In genomic region chr5:124628448-124629363, GRCm38 (mm10) we compare ENCODE assay signal across 8 mouse cellular contexts. TPM values are rescaled to one million over a fixed set of nuclear protein-coding genes. Genes with fewer than 3 reads are reported as not detected.
DNase-seq lines count a peak whose midpoint lies in the region; ATAC-seq lines count a peak whose summit lies in the region.

TSS of gene Atp6v0a2 (plus strand) at chr5:124628576.

- H3K4me1 ChIP-seq in brown adipose tissue, adult 24 weeks (ENCODE audit: control insufficient read depth, insufficient read depth, insufficient read length, low read length), result peaks cover 12% of the 10 kb centered on the region
- H3K4me1 ChIP-seq in heart, embryonic 14.5 days (ENCODE audit: control insufficient read depth in 2 of 2, insufficient read depth in 2 of 2, low read length in 2 of 2), result peaks cover 11 to 14% of the 10 kb centered on the region in 2 experiments
- H3K4me1 ChIP-seq in liver, embryonic 13.5 days (replicated peaks), result peaks cover 30% of the 10 kb centered on the region
- H3K4me1 ChIP-seq in stomach, embryonic 16.5 days (ENCODE audit: control insufficient read depth, insufficient read depth, low read length), result peaks cover 13% of the 10 kb centered on the region

- no peaks in the 10 kb centered on the region for H3K9me3 ChIP-seq in heart, embryonic 14.5 days (ENCODE audit: control insufficient read depth, low read length)
- no peaks in the 10 kb centered on the region for H3K9me3 ChIP-seq in liver, embryonic 13.5 days (replicated peaks)
- H3K9me3 ChIP-seq in stomach, embryonic 16.5 days (replicated peaks; ENCODE audit: control insufficient read depth, low read length), result no peaks in the 10 kb centered on the region

- DNase-seq in CD4-positive, CD25-positive, alpha-beta regulatory T cell, adult 2 months (ENCODE audit: low read depth, low spot score), result peak; percentile 95
- DNase-seq in fibroblast of lung, adult 2 months (ENCODE audit: low read depth), result peak; percentile 75
- peak; percentile 97 for DNase-seq in kidney, postnatal 14 days
- peak; percentile 91 for DNase-seq in liver, embryonic 13.5 days
- peak; percentile 96 for DNase-seq in neural tube, embryonic 10.5 days (ENCODE audit: extremely low spot score, low spot score)

- ATAC-seq in heart, embryonic 14.5 days (ENCODE audit: insufficient number of reproducible peaks, insufficient read depth, low FRiP score, low read depth), result peak; percentile 91
- peak; percentile 92 for ATAC-seq in liver, embryonic 13.5 days (ENCODE audit: low read depth)
- peak; percentile 96 for ATAC-seq in stomach, embryonic 16.5 days (ENCODE audit: insufficient read depth, low FRiP score)

- peak within 1 kb of the TSS; percentile 83 for H3K4me2 ChIP-seq in heart, embryonic 14.5 days (ENCODE audit: low read length)
- H3K4me2 ChIP-seq in liver, embryonic 13.5 days, result peak within 1 kb of the TSS; percentile 92
- H3K4me2 ChIP-seq in stomach, embryonic 16.5 days (ENCODE audit: low read depth, low read length), result peak within 1 kb of the TSS; percentile 90

- H3K4me3 ChIP-seq in brown adipose tissue, adult 24 weeks (ENCODE audit: insufficient read depth, low read depth, low read length), result peak within 1 kb of the TSS; percentile 89
- H3K4me3 ChIP-seq in heart, embryonic 14.5 days (ENCODE audit: control insufficient read depth in 1 of 2, insufficient read depth in 1 of 2, low read depth in 1 of 2, low read length in 2 of 2), result peak within 1 kb of the TSS; percentile 54 to 81
- peak within 1 kb of the TSS; percentile 85 for H3K4me3 ChIP-seq in liver, embryonic 13.5 days (replicated peaks)
- H3K4me3 ChIP-seq in stomach, embryonic 16.5 days (replicated peaks; ENCODE audit: low read length), result peak within 1 kb of the TSS; percentile 94

- peak within 1 kb of the TSS; percentile 79 for H3K9ac ChIP-seq in heart, embryonic 14.5 days (ENCODE audit: low read length)
- peak within 1 kb of the TSS; percentile 86 for H3K9ac ChIP-seq in liver, embryonic 13.5 days
- peak within 1 kb of the TSS; percentile 86 for H3K9ac ChIP-seq in stomach, embryonic 16.5 days (ENCODE audit: low read length)

- no peaks in the 10 kb centered on the region for H3K27me3 ChIP-seq in heart, embryonic 14.5 days (ENCODE audit: control insufficient read depth, insufficient read depth, low read length)
- no peaks in the 10 kb centered on the region for H3K27me3 ChIP-seq in liver, embryonic 13.5 days
- no peaks in the 10 kb centered on the region for H3K27me3 ChIP-seq in stomach, embryonic 16.5 days (ENCODE audit: control insufficient read depth, insufficient read depth, low read length)

- WGBS in heart, embryonic 14.5 days, result 1% methylated on average over 57 of the region's 58 CpGs
- WGBS in liver, embryonic 13.5 days (ENCODE audit: insufficient replicate concordance), result under 1% methylated on average over 58 of the region's 58 CpGs
- under 1% methylated on average over 58 of the region's 58 CpGs for WGBS in stomach, embryonic 16.5 days

- H3K36me3 ChIP-seq in heart, embryonic 14.5 days (ENCODE audit: control insufficient read depth, insufficient read depth, low read length), result peaks cover 8% of the 10 kb centered on the region
- peaks cover under 1% of the 10 kb centered on the region; the same call in 1 of the 2 replicates for H3K36me3 ChIP-seq in liver, embryonic 13.5 days
- 0 out of 2 replicates have a peak, but pooled peaks cover 1% of the 10 kb centered on the region for H3K36me3 ChIP-seq in stomach, embryonic 16.5 days (ENCODE audit: control insufficient read depth, insufficient read depth, low read length)

- peak within 1 kb of the TSS; percentile 99 for H3K27ac ChIP-seq in brown adipose tissue, adult 24 weeks (replicated peaks; ENCODE audit: low read depth, low read length)
- peak within 1 kb of the TSS; percentile 84 to 96 for H3K27ac ChIP-seq in heart, embryonic 14.5 days (replicated peaks in 1 of 2; ENCODE audit: control insufficient read depth in 1 of 2, insufficient read depth in 1 of 2, low read depth in 2 of 2, low read length in 2 of 2)
- peak within 1 kb of the TSS; percentile 70 for H3K27ac ChIP-seq in liver, embryonic 13.5 days
- H3K27ac ChIP-seq in stomach, embryonic 16.5 days (ENCODE audit: low read length), result peak within 1 kb of the TSS; percentile 85

RNA-seq across cellular contexts. Expression of gene Atp6v0a2, which starts in this region (rescaled TPM):
- polyA plus RNA-seq in brown adipose tissue, adult 24 weeks (2012; ENCODE audit: insufficient read depth, insufficient read length, missing spikeins), result 26.3 and 29.0 TPM in 2 replicates
- polyA plus RNA-seq in heart, embryonic 14.5 days (2014; fragmentation: Nextera tagmentation; extraction: Ambion mirVana), result 32.4 and 35.9 TPM in 2 replicates
- 17.9 and 21.8 TPM in 2 replicates for polyA plus RNA-seq in liver, embryonic 13.5 days (2015; fragmentation: Nextera tagmentation; extraction: Ambion mirVana)
- 44.0 and 45.6 TPM in 2 replicates for polyA plus RNA-seq in stomach, embryonic 16.5 days (2015; fragmentation: Nextera tagmentation; extraction: Ambion mirVana)

Comparison
In these comparisons a context has a peak if more than half of its experiments do, and no peak if none do; other contexts are left out.
1. Peak in every context shown above with its lines: DNase-seq, ATAC-seq, H3K4me3 ChIP-seq and H3K27ac ChIP-seq.